Mouse (Mus musculus) olfactory bulb, adult 2 months (tissue): ENCODE data around the gene Smim11.

ENCODE experiments used
- CTCF ChIP-seq: fragments of 200-500 bp; IDR thresholded peaks from 2 replicates; pipeline ENCODE4 v1.5.1; 2012; ENCODE audit warnings: low read depth, mild to moderate bottlenecking, low read length, moderate library complexity; ENCODE audit not compliant: insufficient read depth
- POLR2A ChIP-seq: fragments of 200-500 bp; IDR thresholded peaks from 2 replicates; pipeline ENCODE4 v1.6.1; 2012; ENCODE audit warnings: mild to moderate bottlenecking, low read depth, low read length, moderate library complexity; ENCODE audit not compliant: insufficient read depth

- TF ChIP-seq CTCF (no peak), POLR2A (no peak)
Observed at GRCm38 (mm10) chr16:92316049-92316738, 15.1 kb downstream of the Smim11 start.
